Mouse (Mus musculus) left cerebral cortex, postnatal 10 days (tissue): Measurements from ENCODE around the gene Dapp1. TPM values are rescaled to one million over a fixed set of nuclear protein-coding genes. Genes with fewer than 3 reads are reported as not detected.

Experiments
- DNase-seq, 2 experiments: peaks; one replicate each; pipeline ENCODE4 v3.0.0; 2021 to 2022; ENCODE audit warnings: low spot score in 2 of 2, mixed read lengths in 1 of 2; ENCODE audit errors: extremely low spot score in 1 of 2
- intact Hi-C: fragments of 180-260 bp; cut with DNase I; formaldehyde crosslinking; loops from one replicate; pipeline ENCODE4 v1.15.1; 2025
- total RNA-seq, 2 experiments: library from RNA; stranded (reverse); gene quantifications; 2 replicates each; pipeline ENCODE4 v1.2.3; 2021

The Dapp1 gene
- total RNA-seq, 2 experiments from 2014 or later: 2.4 to 4.0 TPM

- no peak for DNase-seq
- intact Hi-C loops: no loop called here
These were observed 89.2 kb downstream of the Dapp1 start for GRCm38 (mm10) chr3:137892118-137892517.

GRCm38 (mm10) chr3:137891089-137891488, 90.3 kb downstream of the Dapp1 start:
- intact Hi-C loops: no loop called here
- DNase-seq: no peak

- DNase-seq: no peak
- intact Hi-C loops: no loop called here
These were observed 93.4 kb downstream of the Dapp1 start for GRCm38 (mm10) chr3:137887961-137888360.

GRCm38 (mm10) chr3:137881093-137881492, 100.3 kb downstream of the Dapp1 start:
- intact Hi-C loops: no loop called here
- DNase-seq: no peak

Other genes starting within 250 kb of the Dapp1 start
- gene H2afz, start 117.1 kb downstream of the Dapp1 start, total RNA-seq: 100 to 1,000 TPM; 180 to 201 TPM
- 10 to 100 TPM; 39.1 to 41.5 TPM for gene Dnajb14, start 113.9 kb downstream of the Dapp1 start, total RNA-seq
- gene Lamtor3, start 63.0 kb downstream of the Dapp1 start, total RNA-seq: 10 to 100 TPM; 66.2 to 68.8 TPM
- 1 to 10 TPM; 1.7 to 3.9 TPM for gene 1110002E22Rik, start 83.5 kb upstream of the Dapp1 start, total RNA-seq
- not detected for gene Gm5105, start 85.8 kb upstream of the Dapp1 start, total RNA-seq
- 1 to 10 TPM; 4.1 to 7.7 TPM for gene Trmt10a, start 161.9 kb upstream of the Dapp1 start, total RNA-seq
- 1 to 10 TPM; 4.4 to 4.9 TPM for gene Mttp, start 163.4 kb upstream of the Dapp1 start, total RNA-seq
- not detected for gene 4930579F01Rik, start 212.3 kb upstream of the Dapp1 start, total RNA-seq
- gene Adh7, start 236.2 kb upstream of the Dapp1 start, total RNA-seq: under 1 TPM; 0.10 to 0.49 TPM